Mouse (Mus musculus) erythroid progenitor cell, adult 5-6 weeks (primary cell): ENCODE data around the gene Galnt10. TPM values are rescaled to one million over a fixed set of nuclear protein-coding genes. Genes with fewer than 3 reads are reported as not detected.

Experiments used
- ATAC-seq: replicated peaks from 2 replicates; pipeline ENCODE4 v1.8.0; 2016; ENCODE audit warnings: moderate number of reproducible peaks, mild to moderate bottlenecking, moderate TSS enrichment, inconsistent platforms; ENCODE audit not compliant: poor library complexity, low FRiP score, severe bottlenecking
- total RNA-seq, 2 experiments: library from RNA; stranded (forward) in 1 of 2; stranded (reverse) in 1 of 2; fragments of 150-400 nt in 1 of 2; fragments of 186-747, 209-891 nt in 1 of 2; gene quantifications; 2 replicates each; pipeline versions ENCODE4 v1.2.3 to v1.2.4; 2015 to 2017; ENCODE audit warnings: low replicate concordance in 2 of 2

Galnt10 gene
- total RNA-seq (2015; ENCODE audit: low replicate concordance) (50.5 and 56.6 TPM in 2 replicates), total RNA-seq (2017; ENCODE audit: low replicate concordance) (81.6 and 90.9 TPM in 2 replicates)

- ATAC-seq: peak; percentile 93
Observed at GRCm38 (mm10) chr11:57645018-57645559, at the start of gene Galnt10. Gene Galnt10, plus strand, starts transcription at chr11:57645442.

- no peak for ATAC-seq
Observed at GRCm38 (mm10) chr11:57595899-57596298, 49.3 kb upstream of the Galnt10 start.

- no peak for ATAC-seq
Observed at GRCm38 (mm10) chr11:57598161-57598560, 47.1 kb upstream of the Galnt10 start.

DNA sequence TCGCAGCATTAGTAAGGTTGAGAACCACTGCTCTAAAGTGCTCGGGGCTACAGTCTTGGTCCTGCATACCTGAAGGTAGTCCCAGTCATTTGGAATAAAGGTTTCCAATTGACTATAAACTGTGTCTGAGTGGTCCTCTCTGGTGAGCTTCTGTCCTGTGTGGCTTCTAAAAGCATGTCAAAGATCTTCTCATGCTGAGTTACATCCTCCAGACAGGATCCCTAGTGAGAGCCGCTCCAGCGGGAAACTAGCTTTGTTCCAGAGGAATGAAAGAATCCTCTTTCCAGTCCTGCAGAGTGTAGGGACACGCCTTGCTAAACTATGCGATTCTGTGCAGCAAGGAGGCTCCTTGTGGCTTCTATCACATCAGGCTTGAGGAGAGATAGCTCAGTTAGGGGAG lies 45.9 kb upstream of the Galnt10 start:
- no peak for ATAC-seq

DNA sequence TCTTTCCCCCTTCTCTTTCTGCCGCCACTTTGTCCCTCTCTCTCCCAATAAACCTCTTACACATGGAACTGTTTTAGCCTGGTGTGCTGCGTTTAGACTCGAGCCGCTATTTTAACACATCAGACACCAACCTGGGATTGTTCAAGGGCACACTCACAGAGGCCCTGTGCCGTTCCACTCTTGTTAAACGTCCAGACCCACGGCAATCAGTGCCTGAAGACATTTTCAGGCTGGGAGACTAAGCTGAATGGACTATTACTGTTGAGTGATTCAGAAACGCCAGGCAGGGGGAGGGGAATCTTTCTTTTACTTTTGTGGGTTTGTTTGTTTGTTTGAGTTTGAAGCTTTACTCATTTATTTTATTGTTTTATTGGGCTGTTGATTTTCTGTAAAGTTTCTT lies 45.1 kb upstream of the Galnt10 start:
- no peak for ATAC-seq

DNA sequence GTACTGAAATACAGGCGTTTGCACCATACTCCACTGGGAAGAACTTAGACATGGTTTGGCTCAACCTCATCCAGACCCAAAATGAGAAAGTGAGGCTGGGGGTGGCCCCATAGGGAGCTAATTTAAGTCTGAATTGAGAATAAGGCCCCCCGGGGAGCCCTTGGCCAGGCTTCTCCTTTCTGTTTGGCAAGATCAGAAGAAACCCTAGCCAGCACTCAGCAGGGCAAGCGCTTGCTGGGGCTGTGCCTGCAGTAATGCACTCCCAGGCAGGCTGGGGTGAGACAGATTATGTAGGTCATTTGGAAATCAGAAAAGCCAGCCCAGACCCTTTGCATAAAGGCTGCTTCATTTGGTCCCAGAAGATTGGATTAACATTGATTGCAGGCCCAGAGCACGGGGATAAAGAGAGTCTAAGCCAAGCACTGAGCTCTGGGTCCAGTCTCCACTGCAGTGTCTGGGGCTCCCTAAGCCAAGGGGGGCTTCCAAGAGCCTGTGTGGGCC lies 44.6 kb upstream of the Galnt10 start:
- no peak for ATAC-seq

DNA sequence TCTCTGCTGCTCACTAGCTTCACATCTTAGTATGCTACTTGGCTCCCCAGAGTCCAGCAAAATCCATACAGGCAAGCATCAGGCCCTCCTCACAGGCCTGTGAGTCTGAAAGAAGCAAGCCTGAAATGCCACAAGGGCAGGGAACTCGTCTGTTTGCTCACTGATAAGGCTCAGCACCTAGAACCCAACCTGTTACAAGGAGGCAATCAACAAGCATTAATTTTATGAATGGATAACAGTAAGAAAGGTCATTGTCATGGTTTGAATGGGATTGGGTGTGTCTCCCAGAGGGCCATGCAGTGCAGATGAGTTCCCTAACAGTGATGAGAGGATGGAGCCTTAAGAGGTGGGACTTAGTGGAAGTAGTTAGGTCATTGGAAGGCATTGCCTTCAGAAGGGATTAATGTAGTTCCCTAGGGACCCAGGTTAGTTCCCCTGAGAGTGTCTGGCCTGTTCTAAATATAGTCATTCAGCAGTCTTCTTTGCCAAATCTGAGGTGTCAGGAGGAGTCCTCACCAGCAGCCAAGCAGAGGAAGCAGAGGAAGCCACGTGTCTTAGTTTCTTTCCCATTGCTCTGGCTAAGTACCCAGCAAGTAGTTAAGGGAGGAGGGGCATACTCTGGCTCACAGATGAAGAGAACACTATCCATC lies 43.3 kb upstream of the Galnt10 start:
- ATAC-seq: peak; percentile 52; the same call in 1 of the 2 replicates

- ATAC-seq: no peak
Observed at GRCm38 (mm10) chr11:57605086-57605485, 40.2 kb upstream of the Galnt10 start.

- ATAC-seq: no peak
Observed at GRCm38 (mm10) chr11:57605660-57606059, 39.6 kb upstream of the Galnt10 start.

- ATAC-seq: no peak
Observed at GRCm38 (mm10) chr11:57614502-57614901, 30.7 kb upstream of the Galnt10 start.

DNA sequence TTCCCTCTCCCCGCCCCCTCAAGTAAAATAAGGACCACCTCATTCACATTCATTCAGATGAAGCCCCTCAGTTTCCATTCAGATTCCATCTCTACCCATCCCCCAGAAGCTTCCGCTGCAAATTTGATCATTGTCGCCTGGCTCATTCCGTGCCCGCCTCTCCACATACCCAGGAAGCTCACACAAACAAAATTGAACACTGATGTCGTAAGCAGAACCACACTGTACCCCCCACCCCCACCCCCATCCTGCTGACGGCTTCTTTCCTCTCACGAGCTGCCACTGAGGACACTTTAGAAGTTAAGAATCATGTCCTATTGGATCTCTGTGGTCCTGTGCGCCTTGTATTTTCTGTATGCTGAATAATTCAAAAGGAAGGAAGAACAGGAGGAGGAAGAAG lies 30.0 kb upstream of the Galnt10 start:
- no peak for ATAC-seq

DNA sequence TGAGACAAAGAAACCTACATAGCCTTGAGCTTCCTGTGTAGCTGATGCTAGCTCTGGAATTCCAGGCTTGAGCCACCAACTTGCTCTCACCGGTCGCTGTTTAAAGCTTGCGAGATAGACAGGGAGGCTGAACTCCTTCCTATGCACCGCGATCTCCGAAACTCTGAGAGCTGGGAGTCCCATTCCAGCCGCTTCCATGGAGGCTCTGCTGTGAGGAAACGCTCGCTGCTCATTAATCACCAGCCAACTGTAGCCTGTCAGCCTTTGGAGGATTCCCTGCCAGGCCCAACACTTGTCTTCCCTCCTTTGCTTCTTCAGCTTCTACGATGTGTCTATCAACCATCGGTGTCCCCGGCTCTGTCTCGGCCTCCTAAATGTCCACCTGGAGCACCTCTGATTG lies 29.4 kb upstream of the Galnt10 start:
- ATAC-seq: no peak

- peak; percentile 82 for ATAC-seq
Observed at GRCm38 (mm10) chr11:57617526-57618264, 27.5 kb upstream of the Galnt10 start.

DNA sequence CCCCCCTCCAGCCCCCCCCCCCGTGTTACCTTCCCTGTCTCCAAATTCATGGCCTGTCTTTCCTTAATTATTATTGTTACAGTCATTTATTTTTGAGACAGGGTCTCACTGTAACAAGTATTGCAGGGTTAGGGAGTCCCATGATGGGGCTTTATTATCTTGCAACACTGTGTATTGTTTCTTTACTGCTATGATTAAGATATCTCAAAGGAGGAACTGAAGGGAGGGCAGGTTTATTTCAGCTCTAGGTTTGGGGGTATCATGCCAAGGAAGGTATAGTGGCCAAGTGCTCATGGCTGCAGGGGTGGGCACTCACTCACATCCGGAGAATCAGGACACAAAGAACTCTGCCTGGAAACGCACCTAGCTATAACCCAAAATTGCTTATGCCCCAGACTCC lies 23.8 kb upstream of the Galnt10 start:
- ATAC-seq: no peak

DNA sequence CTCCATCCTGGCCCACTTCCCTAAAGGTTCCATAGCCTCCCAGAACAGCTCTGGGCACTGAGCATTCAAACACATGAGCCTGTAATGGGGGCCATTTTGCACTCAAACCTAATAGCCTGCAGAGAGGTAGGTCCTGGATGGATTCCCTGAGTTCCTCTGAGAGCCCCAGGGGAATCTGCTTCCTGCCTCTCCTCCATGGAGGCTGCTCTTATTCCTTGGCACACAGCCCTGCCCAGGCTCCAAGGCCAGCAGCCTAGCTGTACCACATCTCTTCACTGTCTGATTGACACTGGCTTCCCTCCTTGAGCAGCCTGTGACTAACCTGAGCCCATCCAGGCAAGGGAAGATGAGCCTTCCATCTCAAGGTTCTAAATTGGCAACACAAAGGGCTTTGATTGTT lies 23.4 kb upstream of the Galnt10 start:
- ATAC-seq: no peak

DNA sequence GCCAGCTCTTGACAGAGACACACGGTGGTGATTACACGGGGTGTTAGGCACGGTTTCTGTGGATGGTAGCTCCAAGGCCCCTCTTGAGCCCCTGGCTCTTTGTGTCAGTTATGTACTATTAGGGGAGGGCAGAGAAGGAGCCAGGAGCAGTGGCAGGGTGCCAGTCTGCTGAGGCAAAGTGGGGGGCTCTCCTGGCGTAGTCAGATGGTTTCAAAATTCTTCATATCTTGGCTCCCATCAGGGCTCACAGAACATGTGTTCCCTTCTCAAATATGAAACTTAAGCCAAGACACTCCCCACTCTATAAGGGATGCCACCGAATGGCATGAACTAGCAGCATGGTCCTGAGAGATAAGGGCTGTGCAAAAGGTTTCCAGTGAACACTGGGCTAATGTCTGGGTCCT lies 20.8 kb upstream of the Galnt10 start:
- ATAC-seq: peak; percentile 87

GRCm38 (mm10) chr11:57625465-57625864 lies 19.8 kb upstream of the Galnt10 start:
- ATAC-seq: peak; percentile 73

GRCm38 (mm10) chr11:57627086-57627735 lies 18.0 kb upstream of the Galnt10 start:
- ATAC-seq: peak; percentile 46

DNA sequence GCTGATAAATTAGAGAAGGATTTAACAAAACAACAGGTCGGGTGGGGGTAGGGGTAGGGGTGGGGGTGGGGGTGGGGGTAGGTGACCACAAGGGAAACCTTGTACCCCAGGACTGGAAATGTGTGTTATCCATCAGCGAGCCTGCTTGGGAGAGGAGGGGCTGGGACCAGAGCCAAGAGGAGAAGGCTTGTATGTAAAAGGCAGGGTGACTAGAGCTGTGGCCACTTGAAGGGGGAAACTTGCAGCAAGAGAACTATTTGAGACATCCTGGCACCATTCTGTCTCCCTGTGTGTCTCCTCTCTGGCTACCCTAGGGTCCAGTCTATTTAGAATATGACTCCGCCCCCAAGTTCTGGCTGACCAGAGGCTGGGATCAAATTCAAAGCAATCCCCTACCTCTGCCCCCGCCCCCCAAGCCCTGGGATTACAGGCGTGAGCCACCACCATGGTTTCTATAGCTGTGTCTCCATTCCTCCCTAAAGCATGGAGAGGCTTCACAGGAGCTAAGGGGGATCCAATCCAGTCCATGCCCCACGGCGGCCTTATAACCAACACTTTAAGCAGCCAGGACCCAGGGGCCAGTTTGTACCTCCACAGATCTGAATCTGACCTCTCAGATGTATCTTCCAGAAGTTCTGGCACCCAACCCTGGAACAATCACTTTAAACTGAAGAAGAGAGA lies 13.3 kb upstream of the Galnt10 start:
- no peak for ATAC-seq

- ATAC-seq: no peak
Observed at GRCm38 (mm10) chr11:57633006-57633405, 12.2 kb upstream of the Galnt10 start.
